Mouse (Mus musculus): ENCODE results near the gene Milr1. TPM values are rescaled to one million over a fixed set of nuclear protein-coding genes. Genes with fewer than 3 reads are reported as not detected.
"Not testable (repeated sequence)": the region's sequence is repeated elsewhere in the genome, so short reads cannot be mapped to it uniquely, and the experiment has no call there.

The Milr1 gene
- polyA plus RNA-seq, 1 experiment from 2014 or later = 2.2 TPM

DNA sequence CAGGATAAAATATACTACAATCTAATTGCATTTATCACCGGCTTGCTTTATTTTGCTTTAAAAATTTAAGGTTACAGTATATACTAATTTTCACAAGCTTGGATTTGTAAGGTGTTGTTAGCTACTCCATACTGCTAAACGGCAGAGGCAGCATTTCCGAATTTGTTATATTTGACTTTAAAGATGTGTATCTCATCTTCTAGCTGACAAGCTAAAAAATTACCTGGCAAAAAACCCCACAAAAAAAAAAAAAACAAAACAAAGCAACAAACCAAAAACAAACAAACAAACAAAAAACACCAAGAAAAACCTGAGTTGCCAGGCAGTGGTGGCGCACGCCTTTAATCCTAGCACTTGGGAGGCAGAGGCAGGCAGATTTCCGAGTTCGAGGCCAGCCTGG lies 27.1 kb downstream of the Milr1 start:
- peak overlapping the region; percentile 88; the same call in 1 of the 2 replicates for H3K4me2 ChIP-seq (ENCODE audit: low read depth, low read length)
- H3K4me1 ChIP-seq (ENCODE audit: control insufficient read depth, insufficient read depth, low read length) = peaks cover 5% of the 10 kb centered on the region
- WGBS = 88% methylated on average over 7 of the region's 7 CpGs
- no peak overlapping the region for H3K9ac ChIP-seq (ENCODE audit: low read length)
- no peak overlapping the region for H3K27ac ChIP-seq (ENCODE audit: low read length)
- no peaks in the 10 kb centered on the region for H3K27me3 ChIP-seq (ENCODE audit: control insufficient read depth, insufficient read depth, low read length)
- ATAC-seq (replicated peaks; ENCODE audit: extremely low read depth, insufficient read depth, low FRiP score) = no peak
- H3K36me3 ChIP-seq (ENCODE audit: control insufficient read depth, insufficient read depth) = peaks cover 39% of the 10 kb centered on the region
- no peaks in the 10 kb centered on the region for H3K9me3 ChIP-seq (replicated peaks; ENCODE audit: control insufficient read depth, low read length)
- H3K4me3 ChIP-seq (ENCODE audit: low read length) = peak overlapping the region; percentile 7; the same call in 1 of the 2 replicates

DNA sequence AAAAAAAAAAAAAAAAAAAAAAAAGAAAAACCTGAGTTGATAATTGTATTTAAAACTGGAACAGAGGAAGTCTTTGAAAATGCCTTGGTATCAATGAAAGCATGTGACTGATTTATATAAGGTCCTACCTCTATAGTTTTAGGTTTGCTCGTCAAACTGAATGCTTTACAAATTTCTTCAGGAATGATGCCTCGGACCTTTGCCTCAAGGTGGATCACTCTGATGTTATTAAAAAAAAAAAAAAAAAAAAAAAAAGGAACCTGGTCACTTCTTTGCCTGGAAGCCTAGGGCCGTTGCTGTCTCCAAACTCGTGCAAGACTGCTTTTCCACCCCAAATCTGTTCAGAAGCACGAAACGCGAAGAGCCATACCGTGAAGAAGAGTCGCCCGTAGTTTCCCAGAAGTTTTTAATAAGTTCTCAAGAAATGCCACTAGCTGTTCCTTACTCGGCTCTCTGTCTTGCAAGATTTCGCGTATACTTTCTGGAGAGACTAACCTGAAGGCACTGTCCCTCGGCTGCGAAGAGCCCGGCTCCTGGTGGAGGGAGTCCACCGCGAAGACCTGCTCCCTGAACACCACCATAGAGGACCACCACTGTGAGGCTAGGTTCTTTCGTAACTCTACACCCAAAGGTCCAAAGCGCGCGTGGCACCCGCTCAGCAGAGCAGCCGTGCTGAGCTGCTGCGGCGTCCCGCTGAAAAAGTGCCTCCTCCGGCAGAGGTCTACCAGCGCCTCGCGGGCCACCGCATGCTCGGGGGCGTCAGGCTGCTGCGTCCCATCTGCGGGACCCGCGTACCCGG lies 27.8 kb downstream of the Milr1 start:
- 2% methylated on average over 39 of the region's 39 CpGs for WGBS
- Histone ChIP-seq H3K27me3 (ENCODE audit: control insufficient read depth, insufficient read depth, low read length) (no peaks in the 10 kb centered on the region), H3K36me3 (ENCODE audit: control insufficient read depth, insufficient read depth) (peaks cover 44% of the 10 kb centered on the region), H3K4me3 (ENCODE audit: low read length) (peak overlapping the region; percentile 91), H3K9ac (ENCODE audit: low read length) (peak overlapping the region; percentile 94), H3K27ac (ENCODE audit: low read length) (peak overlapping the region; percentile 97), H3K4me1 (ENCODE audit: control insufficient read depth, insufficient read depth, low read length) (peaks cover 5% of the 10 kb centered on the region), H3K4me2 (ENCODE audit: low read depth, low read length) (peak overlapping the region; percentile 88), H3K9me3 (replicated peaks; ENCODE audit: control insufficient read depth, low read length) (no peaks in the 10 kb centered on the region)
- ATAC-seq (replicated peaks; ENCODE audit: extremely low read depth, insufficient read depth, low FRiP score) = peak; percentile 82

DNA sequence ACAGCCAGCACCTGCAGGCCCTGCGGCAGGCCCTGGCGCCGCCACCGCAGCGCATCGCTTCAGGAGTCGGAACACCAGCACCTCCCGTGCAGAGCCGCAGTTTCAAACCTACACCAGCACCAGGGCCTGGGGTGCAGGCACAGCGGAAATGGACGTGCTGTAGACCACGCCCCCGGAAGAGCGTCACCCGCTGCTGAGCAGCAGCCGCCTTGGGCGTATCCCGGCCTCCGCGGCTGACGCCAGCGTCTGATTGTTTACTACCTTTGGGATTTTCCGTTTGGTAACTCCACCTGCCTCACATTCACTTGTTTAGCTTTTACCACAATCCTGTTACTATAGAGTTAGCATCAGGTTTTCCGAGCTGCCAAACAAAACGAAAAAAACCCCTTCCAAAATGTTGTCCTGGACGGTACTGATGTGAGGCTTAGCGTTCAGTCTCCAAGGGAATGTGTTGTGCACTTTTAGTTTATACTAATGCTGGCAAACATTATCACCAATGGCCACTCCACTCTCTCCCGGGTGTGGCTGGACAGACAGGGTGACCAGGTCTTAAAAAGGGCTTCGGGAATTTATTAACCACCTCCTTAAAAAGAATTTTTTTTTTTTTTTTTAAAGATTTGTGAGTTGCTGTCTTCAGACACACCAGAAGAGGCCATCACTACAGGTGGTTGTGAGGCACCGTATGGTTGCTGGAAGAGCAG lies 28.5 kb downstream of the Milr1 start, which contains the start of gene Polg2:
TSS of gene Polg2 (minus strand) at position 150 of the 701 bp plus-strand sequence.
- peak within 1 kb of the TSS; percentile 94 for H3K9ac ChIP-seq (ENCODE audit: low read length)
- H3K4me2 ChIP-seq (ENCODE audit: low read depth, low read length) = peak within 1 kb of the TSS; percentile 88
- ATAC-seq (replicated peaks; ENCODE audit: extremely low read depth, insufficient read depth, low FRiP score) = peak; percentile 98
- peak within 1 kb of the TSS; percentile 97 for H3K27ac ChIP-seq (ENCODE audit: low read length)
- H3K36me3 ChIP-seq (ENCODE audit: control insufficient read depth, insufficient read depth) = peaks cover 43% of the 10 kb centered on the region
- H3K4me1 ChIP-seq (ENCODE audit: control insufficient read depth, insufficient read depth, low read length) = peaks cover 8% of the 10 kb centered on the region
- 1% methylated on average over 30 of the region's 30 CpGs for WGBS
- H3K27me3 ChIP-seq (ENCODE audit: control insufficient read depth, insufficient read depth, low read length) = no peaks in the 10 kb centered on the region
- H3K9me3 ChIP-seq (replicated peaks; ENCODE audit: control insufficient read depth, low read length) = no peaks in the 10 kb centered on the region
- H3K4me3 ChIP-seq (ENCODE audit: low read length) = peak within 1 kb of the TSS; percentile 91

DNA sequence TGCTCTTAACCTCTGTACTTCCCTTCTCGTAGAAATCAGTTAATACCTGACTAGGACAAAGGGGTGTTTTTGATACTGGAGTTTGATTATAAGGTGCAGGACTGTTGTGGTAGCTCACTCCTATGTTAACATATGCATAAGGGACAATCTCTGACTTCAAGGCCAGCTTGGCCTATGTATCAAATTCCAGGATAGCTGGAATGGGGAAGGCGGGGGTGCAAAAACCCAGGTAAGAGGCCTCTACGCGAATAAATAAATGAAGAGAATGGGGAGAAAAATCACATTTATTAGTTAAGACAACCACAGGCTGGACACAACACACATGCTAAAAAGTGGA lies 29.0 kb downstream of the Milr1 start:
- Histone ChIP-seq H3K9me3 (replicated peaks; ENCODE audit: control insufficient read depth, low read length) (no peaks in the 10 kb centered on the region), H3K27ac (ENCODE audit: low read length) (peak overlapping the region; percentile 97), H3K36me3 (ENCODE audit: control insufficient read depth, insufficient read depth) (peaks cover 39% of the 10 kb centered on the region), H3K4me2 (ENCODE audit: low read depth, low read length) (peak overlapping the region; percentile 88), H3K4me3 (ENCODE audit: low read length) (peak overlapping the region; percentile 91; the same call in 1 of the 2 replicates), H3K4me1 (ENCODE audit: control insufficient read depth, insufficient read depth, low read length) (peaks cover 8% of the 10 kb centered on the region), H3K27me3 (ENCODE audit: control insufficient read depth, insufficient read depth, low read length) (no peaks in the 10 kb centered on the region), H3K9ac (ENCODE audit: low read length) (no peak overlapping the region; the same call in 1 of the 2 replicates)
- ATAC-seq (replicated peaks; ENCODE audit: extremely low read depth, insufficient read depth, low FRiP score) = no peak; the same call in 1 of the 2 replicates
- WGBS = 70% methylated on average over 4 of the region's 4 CpGs

DNA sequence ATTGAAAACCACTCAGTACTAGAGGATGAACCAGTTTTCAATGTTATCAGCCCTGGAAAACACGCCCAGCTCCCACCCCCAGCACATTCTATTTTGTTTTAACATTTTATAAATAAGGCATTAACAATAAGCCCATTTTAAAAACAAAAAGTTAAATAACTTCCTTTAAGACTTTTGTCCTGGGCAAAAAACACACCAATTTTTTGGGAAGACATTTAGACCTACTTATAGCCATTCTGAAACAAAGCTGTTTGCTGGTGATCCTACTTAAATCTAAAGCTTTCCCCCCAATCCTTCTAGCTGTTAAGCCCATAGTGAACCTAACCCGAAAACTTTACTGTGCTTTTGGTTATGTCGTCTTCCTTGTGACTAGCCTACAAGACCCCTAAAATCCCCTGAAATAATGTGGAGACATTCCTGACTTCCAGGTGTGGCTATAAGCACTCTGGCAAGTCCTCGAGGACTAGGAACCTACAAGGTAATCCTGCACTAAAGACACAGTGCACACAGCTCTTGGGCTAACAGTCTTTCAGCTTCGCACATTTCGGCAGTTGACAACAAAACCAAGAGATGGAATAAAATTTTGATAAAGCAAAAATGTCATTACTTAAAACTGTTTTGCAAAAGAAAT lies 29.7 kb downstream of the Milr1 start:
- Histone ChIP-seq H3K27me3 (ENCODE audit: control insufficient read depth, insufficient read depth, low read length) (no peaks in the 10 kb centered on the region), H3K27ac (ENCODE audit: low read length) (peak overlapping the region; percentile 48), H3K9ac (ENCODE audit: low read length) (no peak overlapping the region; the same call in 1 of the 2 replicates), H3K4me2 (ENCODE audit: low read depth, low read length) (no peak overlapping the region), H3K4me3 (ENCODE audit: low read length) (no peak overlapping the region), H3K4me1 (ENCODE audit: control insufficient read depth, insufficient read depth, low read length) (peaks cover 14% of the 10 kb centered on the region), H3K9me3 (replicated peaks; ENCODE audit: control insufficient read depth, low read length) (no peaks in the 10 kb centered on the region), H3K36me3 (ENCODE audit: control insufficient read depth, insufficient read depth) (peaks cover 44% of the 10 kb centered on the region)
- WGBS = 74% methylated on average over 6 of the region's 6 CpGs
- no peak for ATAC-seq (replicated peaks; ENCODE audit: extremely low read depth, insufficient read depth, low FRiP score)

DNA sequence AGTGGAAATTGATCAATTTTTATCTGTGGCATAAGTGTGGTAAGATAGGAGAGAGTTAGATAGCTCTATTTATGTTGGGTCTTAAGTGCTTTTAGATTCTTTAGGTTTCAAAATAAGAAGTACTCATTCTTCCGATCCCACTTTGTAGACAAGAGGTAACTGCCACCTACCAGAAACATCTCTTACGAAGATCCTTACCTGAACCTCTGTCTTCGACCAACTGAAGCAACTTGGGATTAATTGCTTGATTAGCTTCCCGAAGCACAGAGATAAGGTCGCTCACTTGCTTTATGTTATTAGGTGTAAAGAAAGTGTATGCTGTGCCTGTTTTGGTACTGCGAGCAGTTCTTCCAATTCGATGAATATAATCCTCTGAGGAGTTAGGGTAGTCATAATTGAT lies 31.2 kb downstream of the Milr1 start:
- peaks cover 45% of the 10 kb centered on the region for H3K36me3 ChIP-seq (ENCODE audit: control insufficient read depth, insufficient read depth)
- not testable (repeated sequence) for H3K4me3 ChIP-seq (ENCODE audit: low read length); H3K27ac ChIP-seq (ENCODE audit: low read length); H3K27me3 ChIP-seq (ENCODE audit: control insufficient read depth, insufficient read depth, low read length); H3K4me2 ChIP-seq (ENCODE audit: low read depth, low read length); H3K9ac ChIP-seq (ENCODE audit: low read length); ATAC-seq (replicated peaks; ENCODE audit: extremely low read depth, insufficient read depth, low FRiP score); H3K9me3 ChIP-seq (replicated peaks; ENCODE audit: control insufficient read depth, low read length)
- H3K4me1 ChIP-seq (ENCODE audit: control insufficient read depth, insufficient read depth, low read length) = peaks cover 23% of the 10 kb centered on the region
- 84% methylated on average over 7 of the region's 7 CpGs for WGBS

DNA sequence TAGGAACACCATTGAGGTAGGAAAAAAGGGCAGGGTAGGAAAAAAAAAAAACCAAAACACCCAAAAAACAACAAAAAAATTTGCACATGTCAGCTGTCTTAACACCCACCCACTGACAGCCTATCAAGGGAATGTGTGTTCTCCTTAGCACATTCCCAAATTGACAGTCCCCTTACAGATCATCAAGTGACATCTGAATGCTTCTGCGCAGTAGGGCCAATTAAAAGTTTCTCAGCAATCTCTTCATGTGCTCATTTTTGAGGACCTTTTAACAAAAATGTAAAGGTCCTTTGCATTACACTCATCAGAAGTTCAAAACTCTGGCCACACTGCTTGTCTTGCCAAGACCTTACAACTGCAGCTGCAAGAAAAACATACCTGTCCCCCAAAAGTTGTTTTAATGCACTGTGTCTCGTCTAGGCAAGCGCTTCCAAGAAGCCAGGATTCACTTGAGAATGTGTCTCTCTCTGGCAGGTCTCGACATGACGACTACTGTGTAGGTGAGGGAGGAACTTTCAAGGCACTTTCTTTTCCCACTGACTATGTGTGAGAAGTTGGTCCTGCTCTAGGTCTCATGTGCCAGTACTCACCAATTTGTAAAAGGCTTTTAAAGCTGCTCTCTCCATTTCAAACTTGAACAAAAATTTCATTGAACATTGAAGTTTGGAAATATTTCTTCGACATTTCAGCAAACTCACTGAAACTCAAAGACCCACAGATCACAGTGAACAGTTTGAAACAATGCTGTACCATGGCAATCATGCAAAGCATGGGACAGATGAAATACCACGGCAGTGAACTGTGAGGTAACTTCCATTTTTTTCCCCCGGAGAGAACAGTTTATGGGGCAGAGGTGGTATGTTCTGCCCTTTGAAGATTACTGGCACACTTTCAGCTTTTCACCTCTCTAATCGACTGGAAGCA lies 32.1 kb downstream of the Milr1 start:
- 74% methylated on average over 9 of the region's 9 CpGs for WGBS
- Histone ChIP-seq H3K36me3 (ENCODE audit: control insufficient read depth, insufficient read depth) (peaks cover 45% of the 10 kb centered on the region), H3K27ac (ENCODE audit: low read length) (no peak overlapping the region), H3K9me3 (replicated peaks; ENCODE audit: control insufficient read depth, low read length) (no peaks in the 10 kb centered on the region), H3K9ac (ENCODE audit: low read length) (no peak overlapping the region), H3K4me1 (ENCODE audit: control insufficient read depth, insufficient read depth, low read length) (peaks cover 21% of the 10 kb centered on the region), H3K27me3 (ENCODE audit: control insufficient read depth, insufficient read depth, low read length) (no peaks in the 10 kb centered on the region), H3K4me3 (ENCODE audit: low read length) (no peak overlapping the region), H3K4me2 (ENCODE audit: low read depth, low read length) (no peak overlapping the region)
- ATAC-seq (replicated peaks; ENCODE audit: extremely low read depth, insufficient read depth, low FRiP score) = no peak

DNA sequence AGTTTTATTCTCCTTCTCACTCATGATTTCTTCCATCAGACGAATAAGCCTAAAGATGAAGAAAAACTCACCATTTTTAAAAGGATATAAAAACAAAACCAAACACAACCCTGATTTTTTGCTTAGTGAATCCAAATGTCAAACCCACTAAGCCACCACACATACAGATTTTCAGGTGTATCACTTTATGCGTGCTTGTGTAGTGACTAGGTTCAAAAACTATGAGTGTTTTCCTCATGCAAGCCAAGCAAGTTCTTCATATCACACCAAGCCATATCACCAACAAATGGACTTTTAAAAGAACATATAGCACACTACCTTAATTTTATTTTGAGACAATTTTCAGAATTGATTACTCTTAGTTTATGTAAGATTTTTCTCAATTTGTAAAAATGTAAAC lies 33.5 kb downstream of the Milr1 start:
- Histone ChIP-seq H3K9ac (ENCODE audit: low read length) (no peak overlapping the region), H3K9me3 (replicated peaks; ENCODE audit: control insufficient read depth, low read length) (no peaks in the 10 kb centered on the region), H3K36me3 (ENCODE audit: control insufficient read depth, insufficient read depth) (peaks cover 45% of the 10 kb centered on the region), H3K27ac (ENCODE audit: low read length) (no peak overlapping the region), H3K4me2 (ENCODE audit: low read depth, low read length) (no peak overlapping the region), H3K4me3 (ENCODE audit: low read length) (no peak overlapping the region), H3K27me3 (ENCODE audit: control insufficient read depth, insufficient read depth, low read length) (no peaks in the 10 kb centered on the region), H3K4me1 (ENCODE audit: control insufficient read depth, insufficient read depth, low read length) (peaks cover 21% of the 10 kb centered on the region)
- ATAC-seq (replicated peaks; ENCODE audit: extremely low read depth, insufficient read depth, low FRiP score) = no peak
- WGBS = 84% methylated on average over 2 of the region's 2 CpGs

Measured in heart, embryonic 16.5 days (tissue).